Mouse (Mus musculus) cerebellum, postnatal 10 days (tissue): ENCODE measurements around the gene Dgkh.

ENCODE experiments used
- DNase-seq, 2 experiments: peaks; one replicate each; pipeline ENCODE4 v3.0.0; 2021; ENCODE audit warnings: mixed read lengths in 2 of 2

Dgkh gene

DNA sequence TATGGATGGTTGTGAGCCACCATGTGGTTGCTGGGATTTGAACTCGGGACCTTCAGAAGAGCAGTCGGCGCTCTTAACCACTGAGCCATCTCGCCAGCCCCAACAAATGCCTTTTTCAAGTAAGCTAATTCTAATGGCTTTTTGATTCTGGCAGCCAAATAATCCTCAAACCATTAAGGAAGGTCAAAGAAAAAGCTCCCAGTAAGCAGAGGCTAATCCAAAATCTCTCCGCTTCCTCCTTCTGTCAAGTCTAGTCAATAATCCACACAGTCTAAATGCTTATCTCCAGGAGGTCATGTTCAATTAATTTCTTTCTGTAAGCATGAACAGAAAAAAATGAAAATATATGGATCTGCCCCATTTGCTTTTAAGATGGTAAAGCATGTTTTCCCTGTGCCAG is 197.9 kb downstream of the Dgkh start:
- DNase-seq = no peak

DNA sequence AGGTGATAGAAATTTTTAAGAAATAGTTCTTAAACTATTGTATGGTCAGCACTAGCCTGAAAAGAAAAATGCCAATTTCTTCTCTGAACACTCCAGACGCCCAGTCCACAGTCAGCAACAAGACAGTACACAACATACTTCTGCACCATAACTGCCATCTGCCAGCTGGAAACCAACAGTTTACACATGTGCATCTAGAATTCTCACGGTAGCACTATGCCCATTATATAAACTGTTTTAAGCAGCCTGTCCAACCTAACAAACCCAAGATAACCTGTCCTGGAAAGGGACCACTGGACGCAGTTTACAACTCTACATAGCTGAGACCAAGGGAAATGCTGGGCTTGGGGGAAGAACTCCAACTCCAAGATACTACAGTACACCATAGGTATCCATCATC is 198.9 kb downstream of the Dgkh start:
- DNase-seq = no peak

DNA sequence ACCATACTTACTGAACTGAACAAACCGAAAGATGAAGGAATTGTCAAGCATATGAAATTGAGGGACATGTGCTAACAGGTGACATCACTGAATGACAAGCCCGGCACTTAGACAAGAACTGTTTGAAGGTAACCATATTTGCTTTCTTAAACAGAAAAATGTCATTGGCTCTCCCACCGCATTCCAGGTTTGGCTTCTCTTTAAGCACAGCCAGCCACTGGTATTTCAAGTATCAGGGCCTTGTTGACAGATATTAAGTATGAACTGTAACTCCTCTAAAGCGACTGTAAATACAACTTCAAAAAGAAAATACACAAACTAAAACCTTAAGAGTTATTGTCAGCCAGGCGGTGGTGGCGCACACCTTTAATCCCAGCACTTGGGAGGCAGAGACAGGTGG is 200.2 kb downstream of the Dgkh start:
- DNase-seq = no peak

DNA sequence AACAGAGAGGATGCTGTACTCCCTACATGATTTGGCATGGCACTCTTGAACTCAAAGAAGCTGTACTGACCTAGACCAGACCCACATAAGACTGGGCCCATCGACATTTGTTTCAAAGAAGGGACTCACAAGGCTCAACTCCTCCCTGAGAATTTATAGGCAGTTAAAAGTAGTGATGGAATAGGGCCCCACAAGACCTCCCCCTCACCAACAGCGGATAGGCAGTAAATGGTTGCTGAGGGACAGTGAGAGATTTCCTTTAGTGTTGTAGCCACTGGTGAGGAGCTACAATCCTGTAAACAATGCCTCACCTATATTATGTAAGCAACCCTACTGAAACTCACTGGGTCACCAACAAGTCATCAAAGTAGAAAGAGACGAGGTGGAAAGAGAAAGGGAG is 202.3 kb downstream of the Dgkh start:
- DNase-seq = no peak

DNA sequence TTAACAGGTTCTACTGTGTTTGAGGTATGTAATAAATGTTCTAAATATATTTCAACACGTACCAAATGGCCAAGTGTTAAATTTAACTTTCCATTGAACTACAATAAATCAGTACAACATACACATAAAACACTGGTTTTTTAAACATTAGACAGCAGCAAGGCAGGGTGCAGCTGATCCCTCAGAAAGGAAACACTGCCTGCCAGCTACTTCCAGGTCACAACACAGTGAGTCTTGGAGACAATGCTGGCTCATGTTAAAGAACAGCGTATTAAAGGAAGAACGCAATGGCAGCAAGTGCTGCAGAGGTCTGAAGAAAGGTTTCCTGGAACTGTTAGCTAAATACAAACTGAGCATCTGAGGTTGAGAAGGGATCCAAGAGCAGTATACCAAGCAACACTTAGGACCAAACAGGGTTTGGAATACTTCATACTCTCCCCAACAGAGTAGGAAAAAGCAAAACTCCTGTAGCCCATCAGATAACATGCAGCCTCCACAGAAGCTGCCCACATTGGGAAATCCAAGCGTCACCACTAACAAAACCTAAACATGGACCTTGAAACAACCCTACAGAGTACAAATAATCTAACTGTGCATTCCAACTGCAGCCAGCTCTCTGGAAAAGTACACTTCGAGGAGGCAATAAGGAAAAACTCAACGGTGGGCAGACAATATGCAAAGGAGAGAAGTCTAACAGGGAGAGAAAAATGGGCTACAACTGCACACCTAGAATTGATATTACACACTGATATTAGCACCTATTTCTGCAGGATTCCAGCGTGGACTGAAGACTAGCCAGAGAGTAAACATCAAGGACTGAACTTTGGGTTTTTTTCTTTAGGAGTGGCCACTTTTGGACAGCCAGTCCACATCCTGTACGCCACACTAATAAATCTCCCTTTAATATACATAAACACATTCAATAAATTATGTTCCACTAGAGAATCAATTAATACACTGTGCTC is 203.8 kb downstream of the Dgkh start:
- DNase-seq = no peak

DNA sequence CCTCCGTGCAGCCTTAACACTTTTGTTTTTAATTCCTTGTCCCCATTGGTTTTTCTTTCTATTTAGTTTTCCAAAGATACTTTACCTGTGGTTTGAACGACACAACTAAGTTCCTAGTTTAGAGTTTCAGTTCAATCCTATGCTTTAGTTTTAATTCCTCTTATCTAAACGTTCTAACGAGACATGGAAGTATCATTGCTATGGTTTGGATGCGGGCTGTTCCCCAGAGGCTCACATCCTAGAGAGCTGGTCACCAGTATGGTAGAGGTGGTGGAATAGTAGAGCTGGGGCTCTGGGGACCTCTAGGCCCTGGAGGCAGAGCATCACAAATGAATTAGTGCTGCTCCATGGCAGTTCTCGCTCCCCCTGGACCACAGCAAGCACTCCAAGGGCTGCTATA is 205.7 kb downstream of the Dgkh start:
- DNase-seq = no peak

DNA sequence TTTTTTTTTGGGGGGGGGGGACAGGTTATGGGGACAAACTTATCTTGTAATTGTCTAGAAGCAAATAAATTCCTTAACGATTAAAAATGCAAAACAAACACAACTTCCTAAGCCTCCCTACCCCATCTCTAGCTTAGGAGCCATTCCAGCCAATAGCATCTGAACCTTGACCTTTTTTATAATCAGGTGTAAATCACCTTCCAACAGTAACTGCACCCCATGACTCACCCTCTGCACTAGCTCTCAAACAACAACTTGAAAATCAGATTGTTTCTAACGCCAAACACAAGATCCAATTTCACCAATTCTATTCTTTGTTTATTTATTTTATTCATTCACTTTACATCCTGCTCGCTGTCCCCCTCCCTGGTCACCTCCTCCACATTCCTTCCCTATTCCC is 206.1 kb downstream of the Dgkh start:
- DNase-seq = no peak

DNA sequence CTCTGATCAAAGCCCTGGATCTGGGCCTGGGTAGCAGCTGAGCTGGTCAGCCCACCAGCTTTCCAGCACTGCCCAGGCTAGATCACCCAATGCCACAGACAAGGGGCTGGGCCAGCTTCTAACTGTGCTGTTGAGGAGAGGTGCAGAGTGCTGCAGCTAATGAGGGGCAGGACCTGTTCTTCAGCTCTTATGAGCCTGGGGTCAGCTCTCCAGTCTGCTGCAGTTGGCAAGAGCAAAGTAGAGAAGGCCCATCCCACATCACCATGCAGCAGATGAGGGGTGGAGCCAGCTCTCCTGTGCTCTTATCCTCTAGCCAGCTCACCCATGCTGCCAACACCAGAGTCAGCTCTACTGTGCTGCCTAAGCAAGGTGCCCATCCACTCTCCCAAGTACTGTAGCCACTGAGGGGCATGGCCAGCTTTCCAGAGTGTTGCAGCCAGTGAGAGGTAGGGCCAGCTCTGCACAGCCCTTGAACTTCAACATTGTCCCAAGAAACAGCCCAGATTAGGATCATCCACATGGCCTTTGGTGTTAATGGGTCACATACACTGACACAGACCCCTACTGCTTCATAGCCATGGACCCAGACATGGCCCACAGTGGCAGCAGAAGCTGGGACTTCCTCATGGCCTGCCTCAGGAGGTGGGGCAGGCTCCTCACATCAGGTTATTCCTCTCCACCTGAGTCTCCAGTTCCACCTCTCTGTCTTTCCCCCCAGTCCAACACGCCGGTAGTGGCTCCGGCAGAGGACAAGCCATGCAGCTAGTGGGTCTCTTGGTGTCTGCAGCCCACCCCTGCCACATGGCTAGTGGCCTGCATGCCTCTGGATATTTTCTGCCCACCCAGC is 206.7 kb downstream of the Dgkh start:
- peak; percentile 31 to 56 for DNase-seq

DNA sequence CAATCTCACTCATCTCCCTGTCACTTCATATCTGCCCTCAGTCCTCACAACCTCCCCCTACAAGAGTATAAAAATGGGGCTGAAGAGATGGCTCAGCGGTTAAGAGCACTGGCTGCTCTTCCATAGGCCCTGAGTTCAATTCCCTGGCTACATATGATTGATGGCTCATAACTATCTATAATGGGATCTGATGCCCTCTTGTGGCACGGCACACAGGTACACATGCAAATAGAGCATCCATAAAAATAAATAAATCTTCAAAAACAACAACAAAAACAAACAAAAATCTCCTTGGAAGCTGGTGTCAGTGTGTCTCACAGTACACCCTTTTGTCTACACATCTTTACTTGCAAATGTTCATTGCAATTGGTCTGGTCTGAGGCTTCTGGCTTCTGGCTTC is 207.5 kb downstream of the Dgkh start:
- no peak for DNase-seq

DNA sequence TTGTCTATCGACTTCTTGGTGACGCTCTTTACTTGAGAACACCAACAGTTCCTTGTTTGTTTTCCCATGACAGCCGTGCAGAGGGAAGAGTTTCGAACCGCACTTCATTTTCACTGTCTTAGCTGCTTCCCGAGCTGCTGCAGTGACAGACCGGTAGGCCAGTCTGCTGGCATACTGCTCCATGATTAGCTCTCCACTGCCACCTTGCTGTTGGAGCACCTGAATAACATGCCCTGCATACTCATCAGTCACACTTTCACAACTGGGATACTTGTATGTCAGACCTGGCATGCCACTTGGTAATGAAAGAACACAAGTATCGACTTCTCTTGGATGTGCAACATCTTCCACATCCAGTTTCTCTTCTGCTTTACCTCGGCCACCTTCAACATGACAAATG is 221.9 kb downstream of the Dgkh start:
- DNase-seq = peak; percentile 45 to 52

DNA sequence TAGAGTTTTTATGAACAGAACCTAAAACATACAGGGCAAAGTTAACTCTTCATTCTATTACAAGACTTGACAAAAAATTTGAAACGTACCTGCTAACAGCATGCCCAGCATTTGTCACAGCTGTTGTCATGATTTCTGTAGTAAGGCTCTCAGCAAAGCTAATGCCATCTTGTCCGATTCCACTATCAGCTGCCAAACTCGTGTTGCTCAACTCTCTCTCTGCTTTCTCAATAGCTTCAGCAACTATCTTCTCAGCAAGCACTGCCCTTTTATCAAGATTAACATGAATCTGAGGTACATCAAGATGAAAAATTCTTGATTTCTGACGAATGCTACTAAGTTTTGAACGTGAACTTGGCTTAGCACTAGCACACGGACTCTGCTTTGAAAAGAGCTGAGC is 222.8 kb downstream of the Dgkh start:
- DNase-seq = no peak
